In the genomic region with DNA sequence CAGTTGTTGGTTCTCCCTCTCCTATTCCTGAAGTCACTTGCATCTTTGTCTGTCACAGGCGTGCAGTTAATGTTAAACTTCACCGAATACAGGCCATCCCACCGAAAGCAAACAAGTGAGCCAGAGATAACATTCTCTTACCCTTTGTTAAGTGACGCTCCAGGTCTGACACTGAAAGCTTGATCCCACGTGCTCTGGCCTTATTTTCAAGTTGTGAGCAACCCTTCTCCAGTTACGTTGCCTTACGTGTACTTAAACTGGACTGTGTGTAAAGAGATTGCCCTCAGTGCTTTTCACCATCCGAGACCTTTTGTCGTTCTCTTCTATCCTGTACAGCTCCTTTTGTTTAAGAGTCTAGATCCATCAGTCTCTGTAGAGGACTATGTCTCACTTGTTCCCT, we compare ENCODE assay signal across 9 mouse cellular contexts. TPM values are rescaled to one million over a fixed set of nuclear protein-coding genes. Genes with fewer than 3 reads are reported as not detected.
DNase-seq lines count a peak whose midpoint lies in the region; ATAC-seq and TF ChIP-seq lines count a peak whose summit lies in the region.
"Had no signal": no experiment of that assay in that cellular context is flagged by ENCODE, and none has a peak within 500 bp of the region (broad histone marks: within the 10 kb centered on the region; RNA-seq: fewer than 3 reads in every experiment).

No protein-coding gene starts in this region.

- H3K79me3 ChIP-seq in C2C12 (ENCODE audit: low read depth), result peaks cover 1% of the 10 kb centered on the region

- H3K79me2 ChIP-seq in C2C12 (ENCODE audit: control insufficient read depth, insufficient read depth), result peaks cover 36% of the 10 kb centered on the region

- H3K9me3 ChIP-seq in heart, embryonic 15.5 days (replicated peaks), result no peaks in the 10 kb centered on the region
- H3K9me3 ChIP-seq in liver, embryonic 13.5 days (replicated peaks), result no peaks in the 10 kb centered on the region

- no peak for TF ChIP-seq CTCF in C2C12 (IDR thresholded peaks at IDR 0.05; ENCODE audit: control insufficient read depth, insufficient read depth, insufficient read length)

- H3K27ac ChIP-seq in heart, embryonic 15.5 days, result peak overlapping the region; percentile 96
- no peak overlapping the region for H3K27ac ChIP-seq in liver, embryonic 13.5 days

- no peaks in the 10 kb centered on the region for H3K27me3 ChIP-seq in C2C12 (ENCODE audit: control insufficient read depth, insufficient read depth, insufficient read length)
- no peaks in the 10 kb centered on the region for H3K27me3 ChIP-seq in heart, embryonic 15.5 days
- H3K27me3 ChIP-seq in liver, embryonic 13.5 days, result peaks cover 87% of the 10 kb centered on the region

- H3K36me3 ChIP-seq in C2C12 (ENCODE audit: control insufficient read depth, insufficient read depth), result no peaks in the 10 kb centered on the region
- H3K36me3 ChIP-seq in heart, embryonic 15.5 days, result peaks cover 5% of the 10 kb centered on the region; the same call in 1 of the 2 replicates
- no peaks in the 10 kb centered on the region for H3K36me3 ChIP-seq in liver, embryonic 13.5 days

- peaks cover 44% of the 10 kb centered on the region for H3K4me1 ChIP-seq in heart, embryonic 15.5 days (replicated peaks)
- H3K4me1 ChIP-seq in liver, embryonic 13.5 days (replicated peaks), result peaks cover 19% of the 10 kb centered on the region

- H3K4me2 ChIP-seq in heart, embryonic 15.5 days, result peak overlapping the region; percentile 68
- H3K4me2 ChIP-seq in liver, embryonic 13.5 days, result peak overlapping the region; percentile 17; the same call in 1 of the 2 replicates

- WGBS in heart, embryonic 15.5 days, result 21% methylated on average over 9 of the region's 9 CpGs
- 50% methylated on average over 9 of the region's 9 CpGs for WGBS in liver, embryonic 13.5 days (ENCODE audit: insufficient replicate concordance)

- H3K4me3 ChIP-seq in C2C12 (ENCODE audit: insufficient read depth, poor library complexity, severe bottlenecking), result no peak overlapping the region
- H3K4me3 ChIP-seq in heart, embryonic 15.5 days, result peak overlapping the region; percentile 92
- H3K4me3 ChIP-seq in liver, embryonic 13.5 days (replicated peaks), result no peak overlapping the region

- H3ac ChIP-seq in C2C12 (ENCODE audit: control insufficient read depth, insufficient read length, low read depth), result peak overlapping the region; percentile 7

- peak; percentile 14 for DNase-seq in gastrocnemius, adult 18-20 months (ENCODE audit: low spot score)
- DNase-seq in gastrocnemius, postnatal 10 days, result no peak
- no peak for DNase-seq in liver, embryonic 13.5 days
- DNase-seq in urinary bladder, postnatal 14 days (ENCODE audit: low spot score), result no peak
- DNase-seq in cerebellum, adult 9-10 months, result no peak
- no peak for DNase-seq in kidney, adult 9 months
- DNase-seq: layer of hippocampus, adult 9-11 months had no signal

- ATAC-seq in heart, embryonic 15.5 days (replicated peaks; ENCODE audit: insufficient number of reproducible peaks, insufficient read depth, low FRiP score, low read depth), result no peak
- ATAC-seq in liver, embryonic 13.5 days (ENCODE audit: low read depth), result no peak

- peak overlapping the region; percentile 93 for H3K9ac ChIP-seq in heart, embryonic 15.5 days
- no peak overlapping the region for H3K9ac ChIP-seq in liver, embryonic 13.5 days

TF ChIP-seq in C2C12, 6 proteins besides CTCF, POLR2A, EP300 and RAD21:
- TF ChIP-seq MAX (IDR thresholded peaks at IDR 0.05) (peak; percentile 70), MYOG (IDR thresholded peaks at IDR 0.05; ENCODE audit: control insufficient read depth, extremely low read depth, insufficient read length) (no peak), CEBPB (IDR thresholded peaks at IDR 0.05; ENCODE audit: low read depth) (no peak), USF1 (IDR thresholded peaks at IDR 0.05; ENCODE audit: low read depth) (peak; percentile 38), MYOD1 (IDR thresholded peaks at IDR 0.05; ENCODE audit: control insufficient read depth, insufficient read length, low read depth) (peak; percentile 8), FOSL1 (IDR thresholded peaks at IDR 0.05; ENCODE audit: insufficient read depth, low read length, poor library complexity, severe bottlenecking) (no peak)

RNA-seq across cellular contexts. Expression of gene Adam19, which starts 2.2 kb away (rescaled TPM):
- total RNA-seq in gastrocnemius, adult 18-20 months (2021), result 1 to 10 TPM; 1.9 to 4.1 TPM
- 10 to 100 TPM; 30.9 to 42.8 TPM for total RNA-seq in gastrocnemius, postnatal 10 days (2021)
- polyA plus RNA-seq in C2C12 (2012; fragmentation: generic; extraction: Trizol), result 14.0 TPM
- polyA plus RNA-seq in heart, embryonic 15.5 days (2015; fragmentation: Nextera tagmentation; extraction: Ambion mirVana), result 19.6 and 26.5 TPM in 2 replicates
- 1.1 and 1.6 TPM in 2 replicates for polyA plus RNA-seq in liver, embryonic 13.5 days (2015; fragmentation: Nextera tagmentation; extraction: Ambion mirVana)

RNA-seq across cellular contexts. Expression of gene Gm12166, which starts 5.9 kb away (rescaled TPM):
- under 1 TPM; 0.48 to 0.50 TPM for total RNA-seq in gastrocnemius, adult 18-20 months (2021)
- total RNA-seq in gastrocnemius, postnatal 10 days (2021), result 1 to 10 TPM in 1 of 2 experiments, under 1 TPM in 1; 0.72 to 1.4 TPM
- polyA plus RNA-seq in C2C12 (2012; fragmentation: generic; extraction: Trizol), result 4.0 TPM
- 2.9 and 4.4 TPM in 2 replicates for polyA plus RNA-seq in heart, embryonic 15.5 days (2015; fragmentation: Nextera tagmentation; extraction: Ambion mirVana)
- 3.0 and 3.3 TPM in 2 replicates for polyA plus RNA-seq in liver, embryonic 13.5 days (2015; fragmentation: Nextera tagmentation; extraction: Ambion mirVana)
